Mouse (Mus musculus) stomach, embryonic 14.5 days (tissue): ENCODE measurements around the gene Samd7. TPM values are rescaled to one million over a fixed set of nuclear protein-coding genes. Genes with fewer than 3 reads are reported as not detected.

ENCODE experiments used
- ATAC-seq: fragments of 200-750 bp; cut with Nextera tagmentation; 2 replicates; pipeline ENCODE4 v1.8.0; 2017; ENCODE audit warnings: low read depth, moderate TSS enrichment; ENCODE audit not compliant: insufficient number of reproducible peaks, insufficient read depth, low FRiP score
- H3K27ac ChIP-seq: fragments of 300-500 bp; sonication (generic); 2 replicates; pipeline ENCODE4 v1.5.1; 2014; ENCODE audit warnings: mild to moderate bottlenecking, low read length, moderate library complexity, mixed read lengths
- H3K27me3 ChIP-seq: fragments of 300-500 bp; sonication (generic); 2 replicates; pipeline ENCODE4 v1.6.1; 2014; ENCODE audit warnings: low read length, control low read depth, mixed read lengths; ENCODE audit not compliant: control insufficient read depth, insufficient read depth
- H3K36me3 ChIP-seq: fragments of 300-500 bp; sonication (generic); 2 replicates; pipeline ENCODE4 v1.6.1; 2014; ENCODE audit warnings: mild to moderate bottlenecking, control low read depth, low read length, moderate library complexity, mixed read lengths; ENCODE audit not compliant: control insufficient read depth, insufficient read depth
- H3K4me1 ChIP-seq: fragments of 300-500 bp; sonication (generic); 2 replicates; pipeline ENCODE4 v1.6.1; 2014; ENCODE audit warnings: low read length, control low read depth, mixed read lengths; ENCODE audit not compliant: control insufficient read depth, insufficient read depth
- H3K4me2 ChIP-seq: fragments of 300-500 bp; sonication (generic); replicated peaks from 2 replicates; pipeline ENCODE4 v1.6.1; 2014; ENCODE audit warnings: low read depth, low read length, control low read depth
- H3K4me3 ChIP-seq: fragments of 300-500 bp; sonication (generic); 2 replicates; pipeline ENCODE4 v1.5.1; 2014; ENCODE audit warnings: low read depth, low read length, control low read depth
- H3K9ac ChIP-seq: fragments of 300-500 bp; sonication (generic); replicated peaks from 2 replicates; pipeline ENCODE4 v1.6.1; 2014; ENCODE audit warnings: low read depth, mild to moderate bottlenecking, control low read depth, low read length, moderate library complexity, mixed read lengths
- H3K9me3 ChIP-seq: fragments of 300-500 bp; sonication (generic); 2 replicates; pipeline ENCODE4 v1.6.1; 2016; ENCODE audit warnings: low read depth, low read length, control low read depth; ENCODE audit not compliant: control insufficient read depth
- WGBS: fragments of 180-500 bp; shearing (Covaris S2); extraction: QIAGEN DNeasy Blood & Tissue Kit; methylation state at CpG from one replicate; pipeline ENCODE4 v1.1.7; 2014; 5-methylcytosine and 5-hydroxymethylcytosine counted together
- polyA plus RNA-seq: library from polyadenylated mRNA; unstranded; fragments of >200 nt; fragmentation: Nextera tagmentation; extraction: Ambion mirVana; gene quantifications from 2 replicates; pipeline ENCODE4 v1.2.1, GENCODE M21; 2014

The Samd7 gene
- polyA plus RNA-seq, 1 experiment from 2014 or later, result not detected

GRCm38 (mm10) chr3:30802171-30802570 is 56.1 kb downstream of the Samd7 start:
- no peak for ATAC-seq
- Histone ChIP-seq H3K9me3 (no peaks in the 10 kb centered on the region), H3K27ac (no peak overlapping the region), H3K4me2 (no peak overlapping the region), H3K9ac (no peak overlapping the region), H3K36me3 (peaks cover 18% of the 10 kb centered on the region), H3K4me3 (no peak overlapping the region), H3K27me3 (no peaks in the 10 kb centered on the region), H3K4me1 (no peaks in the 10 kb centered on the region)
- WGBS, result 92% methylated on average over 3 of the region's 3 CpGs

- ATAC-seq, result no peak
These were observed 66.8 kb downstream of the Samd7 start for GRCm38 (mm10) chr3:30812881-30813280.

More at GRCm38 (mm10) chr3:30812881-30813280, 66.8 kb downstream of the Samd7 start:
- Histone ChIP-seq H3K27ac (no peak overlapping the region), H3K27me3 (no peaks in the 10 kb centered on the region), H3K9me3 (no peaks in the 10 kb centered on the region), H3K4me2 (no peak overlapping the region), H3K4me3 (no peak overlapping the region), H3K36me3 (peaks cover 41% of the 10 kb centered on the region), H3K4me1 (no peaks in the 10 kb centered on the region), H3K9ac (no peak overlapping the region)
- WGBS, result 70% methylated on average over 3 of the region's 3 CpGs

Other genes starting within 250 kb of the Samd7 start
- gene Mecom, start 198.3 kb upstream of the Samd7 start, polyA plus RNA-seq, result 85.8 and 101 TPM in 2 replicates
- not detected in 2 replicates for gene Actrt3, start 146.4 kb upstream of the Samd7 start, polyA plus RNA-seq
- 28.5 and 30.2 TPM in 2 replicates for gene Mynn, start 144.2 kb upstream of the Samd7 start, polyA plus RNA-seq
- not detected in 2 replicates for gene Lrriq4, start 101.8 kb upstream of the Samd7 start, polyA plus RNA-seq
- 1.1 and 1.4 TPM in 2 replicates for gene Lrrc34, start 98.4 kb upstream of the Samd7 start, polyA plus RNA-seq
- gene Lrrc31, start 46.5 kb upstream of the Samd7 start, polyA plus RNA-seq, result 0.39 and 1.4 TPM in 2 replicates
- 101 and 106 TPM in 2 replicates for gene Sec62, start 46.6 kb downstream of the Samd7 start, polyA plus RNA-seq
- 4.0 and 4.5 TPM in 2 replicates for gene Gpr160, start 109.7 kb downstream of the Samd7 start, polyA plus RNA-seq
- gene Phc3, start 223.1 kb downstream of the Samd7 start, polyA plus RNA-seq, result 12.9 and 13.7 TPM in 2 replicates
- gene Prkci, start 249.5 kb downstream of the Samd7 start, polyA plus RNA-seq, result 51.0 and 51.7 TPM in 2 replicates